Mouse (Mus musculus): ENCODE data around the gene Siah2.

- TF ChIP-seq CTCF (IDR thresholded peaks at IDR 0.05; ENCODE audit: borderline replicate concordance, insufficient read depth, low read depth, low read length) (no peak), POLR2A (IDR thresholded peaks at IDR 0.05; ENCODE audit: borderline replicate concordance, insufficient read depth, low read length) (no peak)
Measured at GRCm38 (mm10) chr3:58680943-58681637, 11.1 kb downstream of the Siah2 start.
